Mouse (Mus musculus) G1E (cell line): ENCODE data around the gene Ube2m. TPM values are rescaled to one million over a fixed set of nuclear protein-coding genes. Genes with fewer than 3 reads are reported as not detected.
A peak's percentile ranks its signal among the peaks of the same experiment; 100 is the strongest.

ENCODE experiments used
- ATAC-seq: 2 replicates; pipeline ENCODE4 v1.8.0; 2016; ENCODE audit warnings: mild to moderate bottlenecking; ENCODE audit not compliant: insufficient number of reproducible peaks, poor library complexity, low FRiP score, severe bottlenecking; ENCODE audit errors: extremely low read depth
- DNase-seq: peaks from one replicate; pipeline ENCODE4 v3.0.0; 2012; ENCODE audit warnings: low spot score
- H3K27me3 ChIP-seq: 2 replicates; pipeline ENCODE4 v1.6.1; 2012; ENCODE audit warnings: mild to moderate bottlenecking, low read length, inconsistent platforms; ENCODE audit not compliant: insufficient read depth
- H3K36me3 ChIP-seq: replicated peaks from 2 replicates; pipeline ENCODE3; 2012; ENCODE audit warnings: mild to moderate bottlenecking, inconsistent platforms
- H3K4me1 ChIP-seq: 2 replicates; pipeline ENCODE4 v1.6.1; 2012; ENCODE audit warnings: low read depth, low read length, inconsistent platforms, mixed read lengths; ENCODE audit not compliant: insufficient read depth
- H3K4me3 ChIP-seq: 2 replicates; pipeline ENCODE4 v1.5.1; 2012; ENCODE audit warnings: low read depth, mild to moderate bottlenecking, inconsistent platforms, low read length, moderate library complexity, mixed read lengths
- H3K9me3 ChIP-seq: replicated peaks from 2 replicates; pipeline ENCODE4 v1.6.1; 2012; ENCODE audit warnings: inconsistent platforms
- CTCF ChIP-seq: IDR thresholded peaks from 2 replicates; pipeline ENCODE4 v1.5.1; 2012; ENCODE audit warnings: low read depth, low read length, inconsistent platforms, mixed read lengths
- GATA1 ChIP-seq: IDR thresholded peaks from 2 replicates; pipeline ENCODE4 v1.6.1; 2012; ENCODE audit warnings: borderline replicate concordance, low read length, inconsistent platforms, mixed read lengths
- GATA2 ChIP-seq: IDR thresholded peaks from 2 replicates; pipeline ENCODE4 v1.6.1; 2012; ENCODE audit warnings: low read depth, low read length, inconsistent platforms, borderline replicate concordance
- POLR2AphosphoS5 ChIP-seq: IDR thresholded peaks from 2 replicates; pipeline ENCODE4 v1.6.1; 2012; ENCODE audit warnings: low read depth, low read length, inconsistent platforms; ENCODE audit not compliant: insufficient replicate concordance
- TAL1 ChIP-seq: conservative IDR thresholded peaks from 2 replicates; pipeline ENCODE4 v1.6.1; 2012; ENCODE audit warnings: low read depth, low read length, inconsistent platforms, mixed read lengths
- polyA plus RNA-seq: library from polyadenylated mRNA; stranded (reverse); fragments of >175 nt; gene quantifications from 2 replicates; pipeline ENCODE4 v1.2.3, GENCODE M21; 2012
- total RNA-seq, 2 experiments: library from RNA; stranded (forward) in 1 of 2; stranded (reverse) in 1 of 2; fragments of 200-1000 nt in 1 of 2; fragments of >200 nt in 1 of 2; fragmentation: Nextera tagmentation in 1 of 2; gene quantifications; 2 replicates each; pipeline ENCODE4 v1.2.3; 2014 to 2017

Gene Ube2m
- total and polyA plus RNA-seq, 3 experiments: 150 to 250 (median 151) TPM

GRCm38 (mm10) chr7:12998851-12999250 lies 39.2 kb downstream of the Ube2m start, which contains the start of gene Trim28:
Trim28 (plus strand) TSS chr7:12999114.
- no peak for ATAC-seq
- no peak for TF ChIP-seq GATA2
- TF ChIP-seq POLR2AphosphoS5: no peak
- no peak for TF ChIP-seq TAL1
- no peak for TF ChIP-seq GATA1
- no peak for TF ChIP-seq CTCF
- H3K27me3 ChIP-seq: peaks cover 19% of the 10 kb centered on the region

GRCm38 (mm10) chr7:12998053-12998452 lies 40.0 kb downstream of the Ube2m start, which contains the start of gene Slc27a5:
Slc27a5 (minus strand) TSS chr7:12998192.
- DNase-seq: no peak
- H3K4me1 ChIP-seq: no peaks in the 10 kb centered on the region

More at GRCm38 (mm10) chr7:12998851-12999250, 39.2 kb downstream of the Ube2m start, which contains the start of gene Trim28:
- DNase-seq: no peak
- H3K9me3 ChIP-seq: no peaks in the 10 kb centered on the region
- no peaks in the 10 kb centered on the region for H3K4me1 ChIP-seq
- no peak within 1 kb of the TSS for H3K4me3 ChIP-seq
- H3K36me3 ChIP-seq: peaks cover 8% of the 10 kb centered on the region

GRCm38 (mm10) chr7:12997230-12997629 lies 40.8 kb downstream of the Ube2m start:
- Histone ChIP-seq H3K36me3 (no peaks in the 10 kb centered on the region), H3K9me3 (no peaks in the 10 kb centered on the region), H3K4me1 (no peaks in the 10 kb centered on the region), H3K4me3 (no peak overlapping the region), H3K27me3 (peaks cover 19% of the 10 kb centered on the region)
- DNase-seq (no peak), ATAC-seq (no peak)
- TF ChIP-seq GATA1 (no peak), GATA2 (no peak), POLR2AphosphoS5 (no peak), CTCF (no peak), TAL1 (no peak)

More at GRCm38 (mm10) chr7:12998053-12998452, 40.0 kb downstream of the Ube2m start, which contains the start of gene Slc27a5:
- no peak within 1 kb of the TSS for H3K4me3 ChIP-seq
- H3K36me3 ChIP-seq: peaks cover 5% of the 10 kb centered on the region
- no peaks in the 10 kb centered on the region for H3K9me3 ChIP-seq
- TF ChIP-seq GATA1 (no peak), TAL1 (no peak), POLR2AphosphoS5 (no peak), CTCF (no peak), GATA2 (no peak)
- no peak for ATAC-seq
- H3K27me3 ChIP-seq: peaks cover 19% of the 10 kb centered on the region

DNA sequence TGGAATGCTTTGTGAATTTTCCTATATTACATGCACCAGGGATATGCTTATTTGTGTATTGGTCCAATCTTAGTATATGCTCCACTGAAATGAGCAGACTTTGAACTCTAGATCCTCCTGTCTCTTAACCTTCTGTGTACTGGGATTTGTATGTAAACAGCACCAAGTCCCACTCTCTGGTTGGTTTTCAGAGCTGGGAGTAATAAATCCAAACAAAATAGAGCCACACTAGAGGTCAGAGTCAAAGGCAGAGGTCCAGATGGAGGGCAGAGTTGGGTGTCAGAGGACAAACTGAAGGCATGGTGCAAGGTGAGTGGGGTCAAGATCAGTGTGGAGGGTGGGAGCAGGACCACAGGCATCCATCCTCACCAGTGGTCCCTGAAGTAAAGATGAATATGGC lies 42.2 kb downstream of the Ube2m start:
- H3K4me3 ChIP-seq: no peak overlapping the region
- no peak for TF ChIP-seq GATA1
- no peak for TF ChIP-seq POLR2AphosphoS5
- TF ChIP-seq GATA2: no peak
- DNase-seq (no peak), ATAC-seq (no peak)
- H3K36me3 ChIP-seq: no peaks in the 10 kb centered on the region
- no peaks in the 10 kb centered on the region for H3K9me3 ChIP-seq
- H3K27me3 ChIP-seq: peaks cover 22% of the 10 kb centered on the region
- H3K4me1 ChIP-seq: no peaks in the 10 kb centered on the region

DNA sequence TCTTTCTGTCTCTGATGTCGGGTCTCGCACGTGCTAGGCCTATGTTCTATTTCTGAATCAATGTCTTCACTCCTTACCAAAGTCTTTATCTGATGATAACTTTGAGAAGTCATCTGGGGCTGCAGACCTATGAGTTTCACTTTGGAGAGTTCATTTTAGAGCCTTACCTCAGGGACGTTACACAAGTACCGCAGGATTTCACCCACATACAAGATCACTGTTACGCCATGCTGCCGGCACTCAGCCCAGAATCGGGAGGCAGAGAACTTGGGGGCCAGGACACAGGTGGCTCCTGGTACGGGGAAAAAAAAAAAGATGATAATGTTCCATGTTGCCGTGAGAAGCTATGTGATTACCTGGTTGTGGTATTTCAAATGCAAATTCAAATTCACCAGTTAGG lies 44.9 kb downstream of the Ube2m start:
- Histone ChIP-seq H3K9me3 (no peaks in the 10 kb centered on the region), H3K4me1 (no peaks in the 10 kb centered on the region), H3K27me3 (peaks cover 25% of the 10 kb centered on the region), H3K36me3 (no peaks in the 10 kb centered on the region), H3K4me3 (no peak overlapping the region)
- ATAC-seq (no peak), DNase-seq (no peak)
- TF ChIP-seq TAL1: no peak

DNA sequence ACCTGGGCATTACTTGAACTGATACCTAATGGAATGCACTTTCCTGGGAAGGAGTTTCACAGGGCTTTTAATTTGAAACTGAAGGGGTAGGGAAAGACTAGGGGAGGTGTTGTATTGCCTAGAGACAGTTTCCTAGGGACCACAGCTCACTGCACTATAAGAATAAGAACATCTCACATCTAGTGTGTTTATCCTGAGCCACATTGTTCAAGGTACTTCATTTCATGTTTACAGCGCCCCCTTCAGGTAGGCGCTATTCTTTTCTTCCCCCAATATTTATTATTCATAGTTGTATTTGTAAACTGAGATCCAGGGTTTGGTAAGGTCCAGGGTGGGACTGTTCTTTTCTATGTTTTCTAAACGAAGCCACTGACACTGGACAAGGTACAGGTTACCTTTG lies 45.9 kb downstream of the Ube2m start:
- TF ChIP-seq GATA2: no peak
- no peak for TF ChIP-seq GATA1
- peak; percentile 31; the same call in 1 of the 2 replicates for TF ChIP-seq CTCF
- TF ChIP-seq POLR2AphosphoS5: no peak
- TF ChIP-seq TAL1: no peak
- ATAC-seq (no peak), DNase-seq (no peak)
- Histone ChIP-seq H3K36me3 (no peaks in the 10 kb centered on the region), H3K27me3 (peaks cover 18% of the 10 kb centered on the region), H3K9me3 (no peaks in the 10 kb centered on the region), H3K4me1 (peaks cover 8% of the 10 kb centered on the region), H3K4me3 (no peak overlapping the region)

GRCm38 (mm10) chr7:12987409-12988189 lies 50.5 kb downstream of the Ube2m start:
- TF ChIP-seq CTCF: no peak
- no peak for TF ChIP-seq GATA2
- no peak for TF ChIP-seq GATA1
- TF ChIP-seq POLR2AphosphoS5: no peak
- TF ChIP-seq TAL1: no peak
- Histone ChIP-seq H3K27me3 (peaks cover 6% of the 10 kb centered on the region), H3K4me3 (no peak overlapping the region), H3K4me1 (peaks cover 9% of the 10 kb centered on the region), H3K9me3 (no peaks in the 10 kb centered on the region), H3K36me3 (peaks cover 6% of the 10 kb centered on the region)
- no peak for ATAC-seq
- no peak for DNase-seq
